Mouse (Mus musculus): Measurements from ENCODE around the gene Ctss. TPM values are rescaled to one million over a fixed set of nuclear protein-coding genes. Genes with fewer than 3 reads are reported as not detected.

Gene Ctss
- 12.0 and 14.4 TPM in 2 replicates for polyA plus RNA-seq (2015; fragmentation: Nextera tagmentation; extraction: Ambion mirVana)

DNA sequence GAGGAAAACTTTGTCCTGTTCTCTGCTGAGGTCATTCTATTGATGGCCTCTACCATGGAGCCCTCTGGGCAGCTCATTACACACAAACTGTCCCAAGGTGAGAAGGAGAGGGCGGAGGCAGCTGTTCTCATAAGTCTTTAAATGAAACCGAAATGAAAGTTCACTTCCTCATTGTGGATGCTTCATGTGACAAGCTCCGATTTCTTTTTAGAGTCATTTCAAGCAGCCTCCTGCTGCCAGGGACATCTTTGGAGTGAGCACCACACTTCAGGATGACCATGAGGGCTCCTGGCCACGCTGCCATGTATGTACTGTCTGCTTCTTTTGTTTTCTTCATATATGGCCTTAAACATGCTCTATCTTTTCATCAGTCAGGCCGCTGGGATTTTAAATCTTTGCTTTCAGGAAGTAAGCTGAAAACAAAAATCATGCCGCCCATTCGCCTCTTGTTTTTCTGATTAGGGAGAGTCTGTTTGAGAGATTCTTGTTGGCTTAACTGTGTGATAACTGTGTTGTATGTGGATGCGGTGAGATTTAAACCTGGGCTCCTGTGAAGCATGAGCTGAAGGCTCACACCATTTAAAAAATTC, at the start of gene Ctss:
Gene Ctss, plus strand, starts transcription at position 165 of the 590 bp plus-strand sequence.
- Histone ChIP-seq H3K9me3 (no peaks in the 10 kb centered on the region), H3K4me1 (peaks cover 4% of the 10 kb centered on the region; the same call in 1 of the 2 replicates), H3K27ac (no peak within 1 kb of the TSS), H3K9ac (no peak within 1 kb of the TSS), H3K4me2 (replicated peaks) (no peak within 1 kb of the TSS), H3K4me3 (no peak within 1 kb of the TSS), H3K27me3 (no peaks in the 10 kb centered on the region), H3K36me3 (no peaks in the 10 kb centered on the region)
- 89% methylated on average over 8 of the region's 8 CpGs for WGBS
- ATAC-seq (ENCODE audit: low FRiP score, low read depth) = no peak

DNA sequence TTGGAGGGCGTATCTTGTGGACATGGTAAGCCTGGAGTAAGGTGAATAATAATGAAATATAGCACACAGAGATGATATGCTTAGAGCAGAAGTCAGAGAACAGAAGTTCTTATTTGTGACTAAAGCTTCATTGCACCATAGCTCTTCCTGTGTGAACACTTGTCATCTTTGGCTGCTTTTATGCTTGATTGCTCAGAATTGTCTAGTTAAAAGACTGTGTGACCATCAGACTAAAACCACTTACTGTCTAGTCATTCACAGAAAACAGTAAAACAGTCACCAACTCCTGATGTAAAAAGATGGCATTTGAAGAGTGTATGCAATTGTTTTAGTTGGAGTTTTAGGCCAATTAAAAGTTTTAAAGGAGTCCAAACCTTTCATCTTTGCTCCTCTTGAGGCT, 47.6 kb upstream of the Ctss start:
- no peak for ATAC-seq (ENCODE audit: low FRiP score, low read depth)
- Histone ChIP-seq H3K36me3 (peaks cover 84% of the 10 kb centered on the region), H3K4me1 (no peaks in the 10 kb centered on the region), H3K9me3 (no peaks in the 10 kb centered on the region), H3K4me3 (no peak overlapping the region), H3K9ac (no peak overlapping the region), H3K27ac (no peak overlapping the region), H3K4me2 (replicated peaks) (no peak overlapping the region), H3K27me3 (no peaks in the 10 kb centered on the region)
- WGBS = 97% methylated on average over 1 of the region's 1 CpGs

DNA sequence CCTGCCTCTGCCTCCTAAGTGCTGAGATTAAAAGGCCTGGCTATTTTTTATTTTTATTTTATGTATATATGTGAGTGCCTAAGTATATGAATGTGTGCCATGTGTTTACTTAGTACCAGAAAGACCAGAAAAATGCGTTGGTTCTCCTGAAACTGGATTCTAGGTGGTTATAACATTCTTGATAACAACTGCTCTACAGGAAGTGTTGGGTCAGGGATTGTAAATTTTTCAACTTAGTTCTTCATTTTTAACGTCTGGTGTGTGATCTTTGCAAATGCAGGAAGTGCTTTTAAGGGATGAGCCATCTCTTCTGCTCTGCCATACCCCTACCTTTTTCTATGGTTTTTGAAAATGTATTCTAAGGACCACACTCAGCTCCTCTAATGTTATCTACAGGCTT, 40.2 kb upstream of the Ctss start:
- H3K27ac ChIP-seq = no peak overlapping the region
- 91% methylated on average over 2 of the region's 2 CpGs for WGBS
- H3K4me3 ChIP-seq = no peak overlapping the region
- no peaks in the 10 kb centered on the region for H3K9me3 ChIP-seq
- no peak overlapping the region for H3K4me2 ChIP-seq (replicated peaks)
- H3K4me1 ChIP-seq = no peaks in the 10 kb centered on the region
- H3K36me3 ChIP-seq = peaks cover 79% of the 10 kb centered on the region
- no peak for ATAC-seq (ENCODE audit: low FRiP score, low read depth)
- no peaks in the 10 kb centered on the region for H3K27me3 ChIP-seq
- H3K9ac ChIP-seq = no peak overlapping the region

DNA sequence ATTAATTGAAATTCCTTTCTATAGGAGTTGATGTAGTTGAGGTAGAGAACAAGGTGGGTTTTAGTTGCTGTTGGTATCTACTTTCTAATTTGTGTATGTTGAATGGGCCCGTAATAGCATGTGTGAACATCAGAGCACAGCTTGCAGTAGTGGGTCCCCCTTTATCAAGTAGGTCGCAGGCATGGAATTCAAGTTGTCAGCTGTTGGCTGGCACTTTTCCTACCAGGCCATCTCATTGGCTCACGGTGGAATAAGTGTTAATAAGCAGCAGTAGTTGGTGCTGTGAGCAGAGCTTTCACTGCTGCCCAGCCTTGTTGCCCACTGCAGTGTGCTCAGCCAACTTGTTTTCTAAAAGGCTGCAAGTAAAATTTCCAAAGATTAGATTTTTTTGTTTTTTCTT, 37.9 kb upstream of the Ctss start:
- H3K27me3 ChIP-seq = no peaks in the 10 kb centered on the region
- H3K36me3 ChIP-seq = peaks cover 84% of the 10 kb centered on the region
- H3K9me3 ChIP-seq = no peaks in the 10 kb centered on the region
- H3K4me2 ChIP-seq (replicated peaks) = no peak overlapping the region
- H3K9ac ChIP-seq = no peak overlapping the region
- no peak overlapping the region for H3K4me3 ChIP-seq
- H3K27ac ChIP-seq = no peak overlapping the region
- WGBS = 94% methylated on average over 3 of the region's 3 CpGs
- H3K4me1 ChIP-seq = no peaks in the 10 kb centered on the region
- no peak for ATAC-seq (ENCODE audit: low FRiP score, low read depth)

DNA sequence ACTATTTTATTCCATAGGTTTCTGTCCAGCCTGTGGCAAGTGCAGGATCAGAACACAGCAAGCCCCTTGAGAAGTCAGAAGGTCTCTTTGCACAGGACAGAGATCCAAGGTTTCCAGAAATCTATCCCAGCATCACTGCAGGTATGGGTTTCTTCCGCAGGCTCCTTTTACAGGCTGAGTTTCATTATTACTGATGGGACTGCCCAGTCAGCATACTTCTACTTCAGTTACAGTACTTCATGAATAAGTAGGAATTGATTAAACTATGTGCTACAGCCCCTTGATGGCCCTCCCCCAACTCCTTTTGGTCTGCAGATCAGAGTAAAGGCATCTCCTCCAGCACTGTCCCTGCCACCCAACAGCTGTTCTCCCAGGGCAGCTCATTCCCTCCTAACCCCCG, 36.3 kb upstream of the Ctss start:
- no peaks in the 10 kb centered on the region for H3K27me3 ChIP-seq
- H3K4me3 ChIP-seq = no peak overlapping the region
- peaks cover 90% of the 10 kb centered on the region for H3K36me3 ChIP-seq
- no peaks in the 10 kb centered on the region for H3K4me1 ChIP-seq
- no peaks in the 10 kb centered on the region for H3K9me3 ChIP-seq
- no peak overlapping the region for H3K27ac ChIP-seq
- H3K4me2 ChIP-seq (replicated peaks) = no peak overlapping the region
- 89% methylated on average over 2 of the region's 2 CpGs for WGBS
- no peak overlapping the region for H3K9ac ChIP-seq
- ATAC-seq (ENCODE audit: low FRiP score, low read depth) = no peak

DNA sequence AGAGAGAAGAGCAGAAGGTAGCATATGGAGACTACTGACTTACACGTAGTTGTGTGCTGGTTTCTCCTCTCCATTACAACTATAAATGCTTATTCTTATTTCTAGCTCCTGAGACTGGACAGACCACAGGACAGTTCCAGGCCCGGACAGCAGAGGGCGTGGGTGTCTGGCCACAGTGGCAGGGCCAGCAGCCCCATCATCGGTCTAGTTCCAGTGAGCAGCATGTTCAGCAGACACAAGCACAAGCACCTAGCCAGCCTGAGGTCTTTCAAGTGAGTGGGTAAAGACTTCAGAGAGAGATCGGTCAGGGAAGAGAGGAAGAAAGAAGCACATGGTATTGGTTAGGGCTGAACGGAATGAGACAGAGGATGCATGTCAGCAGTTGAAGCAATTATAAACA, 32.2 kb upstream of the Ctss start:
- H3K27ac ChIP-seq = no peak overlapping the region
- H3K4me1 ChIP-seq = peaks cover 9% of the 10 kb centered on the region
- WGBS = 34% methylated on average over 6 of the region's 6 CpGs
- no peak for ATAC-seq (ENCODE audit: low FRiP score, low read depth)
- no peaks in the 10 kb centered on the region for H3K9me3 ChIP-seq
- no peak overlapping the region for H3K4me3 ChIP-seq
- H3K9ac ChIP-seq = no peak overlapping the region
- H3K36me3 ChIP-seq = peaks cover 72% of the 10 kb centered on the region
- H3K4me2 ChIP-seq (replicated peaks) = no peak overlapping the region
- no peaks in the 10 kb centered on the region for H3K27me3 ChIP-seq

DNA sequence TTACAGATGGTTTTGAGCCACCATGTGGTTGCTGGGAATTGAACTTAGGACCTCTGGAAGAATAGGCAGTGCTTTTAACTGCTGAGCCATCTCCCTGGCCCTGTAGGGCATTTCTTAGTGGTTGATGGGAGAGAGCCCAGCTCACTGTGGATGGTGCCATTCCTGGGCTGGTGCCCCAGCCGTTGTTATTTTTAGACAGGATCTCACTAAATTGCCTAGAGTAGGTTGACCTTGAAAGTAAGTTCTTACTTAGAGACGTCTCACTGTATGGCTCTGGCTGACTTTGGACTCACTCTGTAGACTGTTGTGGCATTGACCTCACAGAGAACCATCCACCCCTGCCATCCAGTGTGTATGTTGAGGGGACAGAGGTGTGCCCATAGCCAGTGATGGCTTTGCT, 28.4 kb upstream of the Ctss start:
- no peaks in the 10 kb centered on the region for H3K27me3 ChIP-seq
- H3K4me1 ChIP-seq = peaks cover 21% of the 10 kb centered on the region
- H3K36me3 ChIP-seq = peaks cover 37% of the 10 kb centered on the region
- ATAC-seq (ENCODE audit: low FRiP score, low read depth) = no peak
- no peak overlapping the region for H3K27ac ChIP-seq
- no peaks in the 10 kb centered on the region for H3K9me3 ChIP-seq
- no peak overlapping the region for H3K4me2 ChIP-seq (replicated peaks)
- WGBS = 90% methylated on average over 2 of the region's 2 CpGs
- H3K4me3 ChIP-seq = no peak overlapping the region
- no peak overlapping the region for H3K9ac ChIP-seq

DNA sequence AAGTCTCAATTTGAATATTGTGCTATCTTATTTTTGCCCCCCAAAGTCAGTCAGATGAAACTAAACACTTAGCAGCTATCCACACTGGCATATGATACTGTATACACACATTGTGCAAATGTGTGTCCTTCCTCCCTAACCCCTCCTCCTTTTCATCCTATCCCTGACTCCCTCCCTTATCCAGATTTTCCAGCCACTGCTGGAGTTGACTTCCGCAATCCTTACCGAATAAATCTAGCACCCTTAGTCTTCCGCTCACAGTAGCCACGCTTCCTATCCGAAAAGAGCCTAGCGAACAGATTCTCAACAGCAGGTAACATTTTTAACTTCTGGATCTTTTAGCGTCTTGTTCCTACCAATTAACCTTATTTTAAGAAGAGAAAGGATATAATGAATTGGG, 27.6 kb upstream of the Ctss start, which contains the start of gene Ctsk:
Gene Ctsk, plus strand, starts transcription at position 233 of the 400 bp plus-strand sequence.
- no peak for ATAC-seq (ENCODE audit: low FRiP score, low read depth)
- Histone ChIP-seq H3K4me2 (replicated peaks) (peak within 1 kb of the TSS; percentile 60), H3K9ac (peak within 1 kb of the TSS; percentile 57), H3K4me1 (peaks cover 21% of the 10 kb centered on the region), H3K27me3 (no peaks in the 10 kb centered on the region), H3K27ac (peak within 1 kb of the TSS; percentile 77), H3K9me3 (no peaks in the 10 kb centered on the region), H3K36me3 (peaks cover 30% of the 10 kb centered on the region), H3K4me3 (peak within 1 kb of the TSS; percentile 36)
- 48% methylated on average over 7 of the region's 7 CpGs for WGBS

DNA sequence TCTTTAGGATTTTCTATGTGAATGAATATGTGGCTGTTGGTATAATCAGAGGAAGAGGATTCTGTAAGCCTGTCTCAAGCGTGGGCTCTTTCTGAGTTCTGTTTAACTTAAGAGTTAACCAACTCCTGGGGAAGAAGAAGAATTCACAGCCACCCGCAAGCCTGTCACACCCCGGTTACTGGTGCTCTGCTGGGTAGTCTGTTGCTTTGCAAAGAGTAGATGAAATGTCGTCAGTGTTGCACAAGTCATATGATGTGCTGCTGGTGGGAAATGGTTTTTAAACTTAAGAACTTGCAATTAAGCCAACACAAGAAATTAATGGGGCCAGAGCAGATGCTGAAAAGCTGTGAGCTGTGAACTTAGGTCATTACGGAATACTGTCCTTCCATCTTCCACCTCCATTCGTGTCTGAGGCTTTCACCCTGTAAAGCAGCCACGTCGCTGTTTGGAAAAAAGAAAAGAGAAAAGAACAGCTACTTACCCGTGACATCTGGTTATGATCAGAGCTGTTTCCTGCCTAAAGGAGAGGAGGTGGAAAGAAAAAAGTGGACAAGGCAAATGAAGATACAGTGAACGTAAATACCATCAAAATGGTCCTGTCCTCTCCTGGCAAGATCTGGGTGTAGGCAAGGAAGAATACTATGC, 27.0 kb upstream of the Ctss start:
- Histone ChIP-seq H3K9ac (peak overlapping the region; percentile 57), H3K4me2 (replicated peaks) (peak overlapping the region; percentile 60), H3K36me3 (peaks cover 24% of the 10 kb centered on the region), H3K27ac (peak overlapping the region; percentile 77), H3K27me3 (no peaks in the 10 kb centered on the region), H3K9me3 (no peaks in the 10 kb centered on the region), H3K4me1 (peaks cover 21% of the 10 kb centered on the region), H3K4me3 (peak overlapping the region; percentile 36)
- peak; percentile 66 for ATAC-seq (ENCODE audit: low FRiP score, low read depth)
- WGBS = 16% methylated on average over 10 of the region's 10 CpGs

DNA sequence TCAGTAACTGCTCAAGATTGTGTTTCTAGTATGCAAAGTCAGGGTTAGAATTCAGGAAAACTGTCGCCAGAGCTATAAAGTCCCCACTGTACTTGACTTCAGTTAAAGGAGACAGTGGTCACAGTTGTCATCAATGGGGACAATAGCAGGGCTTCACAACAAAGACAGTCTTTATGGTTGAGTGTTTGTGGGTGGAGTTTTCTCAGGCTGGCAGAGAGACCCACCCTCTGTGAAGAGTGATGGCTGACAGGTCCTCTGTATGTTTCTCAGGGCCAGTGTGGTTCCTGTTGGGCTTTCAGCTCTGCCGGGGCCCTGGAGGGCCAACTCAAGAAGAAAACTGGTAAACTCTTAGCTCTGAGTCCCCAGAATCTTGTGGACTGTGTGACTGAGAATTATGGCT, 24.3 kb upstream of the Ctss start:
- H3K9me3 ChIP-seq = no peaks in the 10 kb centered on the region
- H3K4me1 ChIP-seq = peaks cover 21% of the 10 kb centered on the region
- H3K9ac ChIP-seq = no peak overlapping the region
- H3K27ac ChIP-seq = no peak overlapping the region
- H3K27me3 ChIP-seq = no peaks in the 10 kb centered on the region
- H3K4me2 ChIP-seq (replicated peaks) = no peak overlapping the region
- 69% methylated on average over 2 of the region's 2 CpGs for WGBS
- no peak overlapping the region for H3K4me3 ChIP-seq
- peaks cover 9% of the 10 kb centered on the region for H3K36me3 ChIP-seq
- no peak for ATAC-seq (ENCODE audit: low FRiP score, low read depth)

DNA sequence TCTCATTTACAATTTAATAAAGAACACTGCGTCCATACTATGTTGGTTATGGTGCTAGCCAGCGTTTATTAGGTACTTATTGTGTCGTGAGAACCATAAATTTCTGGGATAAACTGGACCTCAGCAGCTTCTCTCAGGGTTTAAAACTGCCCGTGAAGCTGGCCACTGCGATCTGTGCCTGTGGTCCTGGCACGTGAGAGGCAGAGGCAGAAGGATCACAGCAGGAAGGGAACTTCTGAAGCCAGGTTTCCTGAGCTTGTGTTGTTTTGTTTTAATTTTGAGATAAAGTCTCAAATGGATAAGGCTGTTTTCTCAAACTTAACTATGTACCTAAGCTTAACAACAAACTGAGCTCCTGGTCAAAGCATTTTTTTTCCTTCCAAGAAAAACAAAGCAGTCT, 17.2 kb upstream of the Ctss start:
- Histone ChIP-seq H3K9me3 (no peaks in the 10 kb centered on the region), H3K4me2 (replicated peaks) (no peak overlapping the region), H3K36me3 (peaks cover 20% of the 10 kb centered on the region), H3K4me1 (no peaks in the 10 kb centered on the region), H3K27ac (no peak overlapping the region), H3K27me3 (no peaks in the 10 kb centered on the region), H3K9ac (no peak overlapping the region), H3K4me3 (no peak overlapping the region)
- no peak for ATAC-seq (ENCODE audit: low FRiP score, low read depth)
- 58% methylated on average over 6 of the region's 6 CpGs for WGBS

DNA sequence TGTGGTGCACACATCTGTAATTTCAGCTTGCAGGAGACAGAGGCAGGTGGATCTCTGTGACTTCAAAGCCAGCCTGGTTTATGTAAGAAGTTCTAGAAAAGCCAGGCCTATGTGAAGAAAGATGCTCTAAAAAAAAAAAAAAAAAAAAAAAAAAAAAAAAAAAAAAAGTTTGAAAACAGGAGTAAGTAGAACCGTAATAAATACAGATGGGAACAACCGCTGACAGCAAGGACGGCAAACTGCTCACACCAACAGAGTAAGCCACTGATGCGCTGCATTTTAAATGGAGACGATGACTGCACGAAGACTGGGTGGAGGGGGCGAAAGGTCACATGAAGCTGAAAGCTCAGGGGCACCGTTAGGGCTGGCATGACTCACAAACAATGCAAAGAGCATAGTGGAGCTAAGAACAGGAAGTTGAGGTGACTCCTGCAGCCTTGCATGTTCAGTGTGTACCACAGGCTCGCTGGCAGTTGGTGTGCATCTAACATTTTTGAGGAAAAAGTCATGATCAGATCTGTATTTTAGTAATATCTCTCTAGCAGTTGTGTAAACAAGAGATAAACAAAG, 14.9 kb upstream of the Ctss start:
- Histone ChIP-seq H3K9me3 (no peaks in the 10 kb centered on the region), H3K36me3 (peaks cover 17% of the 10 kb centered on the region), H3K4me2 (replicated peaks) (no peak overlapping the region), H3K9ac (no peak overlapping the region), H3K27ac (no peak overlapping the region), H3K4me3 (no peak overlapping the region), H3K27me3 (no peaks in the 10 kb centered on the region), H3K4me1 (no peaks in the 10 kb centered on the region)
- no peak for ATAC-seq (ENCODE audit: low FRiP score, low read depth)
- 79% methylated on average over 9 of the region's 9 CpGs for WGBS

Data from limb, embryonic 13.5 days (tissue).